Mouse (Mus musculus) embryo, embryonic 10.5 days (tissue): Measurements from ENCODE around the gene Ell3.
"Not testable (repeated sequence)": the region's sequence is repeated elsewhere in the genome, so short reads cannot be mapped to it uniquely, and the experiment has no call there.

Experiments
- DNase-seq: peaks from one replicate; pipeline ENCODE4 v3.0.0-alpha.2; 2015; ENCODE audit warnings: low spot score

The Ell3 gene

GRCm38 (mm10) chr2:121444178-121444577 is at the start of gene Ell3:
TSS of gene Ell3 (minus strand) at chr2:121444278.
- no peak for DNase-seq

GRCm38 (mm10) chr2:121484403-121484802 is 40.3 kb upstream of the Ell3 start:
- not testable (repeated sequence) for DNase-seq

- no peak for DNase-seq
These were observed 39.5 kb upstream of the Ell3 start for GRCm38 (mm10) chr2:121483576-121483975.

- not testable (repeated sequence) for DNase-seq
These were observed 36.8 kb upstream of the Ell3 start for GRCm38 (mm10) chr2:121480916-121481315.

GRCm38 (mm10) chr2:121480498-121480897 is 36.4 kb upstream of the Ell3 start:
- peak; percentile 36 for DNase-seq

- DNase-seq, result no peak
These were observed 33.6 kb upstream of the Ell3 start for GRCm38 (mm10) chr2:121477491-121478266.

GRCm38 (mm10) chr2:121475306-121475705 is 31.2 kb upstream of the Ell3 start:
- not testable (repeated sequence) for DNase-seq

- no peak for DNase-seq
These were observed 30.1 kb upstream of the Ell3 start for GRCm38 (mm10) chr2:121474180-121474535.

GRCm38 (mm10) chr2:121473301-121474179 is 29.5 kb upstream of the Ell3 start, which contains the start of gene Mfap1b:
TSS of gene Mfap1b (minus strand) at chr2:121474067.
- peak; percentile 94 for DNase-seq

- not testable (repeated sequence) for DNase-seq
These were observed 28.7 kb upstream of the Ell3 start for GRCm38 (mm10) chr2:121472783-121473182.

- not testable (repeated sequence) for DNase-seq
These were observed 24.9 kb upstream of the Ell3 start for GRCm38 (mm10) chr2:121468982-121469381.

- DNase-seq, result no peak
These were observed 16.0 kb upstream of the Ell3 start for GRCm38 (mm10) chr2:121460071-121460470.

GRCm38 (mm10) chr2:121456692-121457642 is 12.9 kb upstream of the Ell3 start, which contains the start of gene Serinc4:
TSS of gene Serinc4 (minus strand) at chr2:121456781.
- DNase-seq, result peak; percentile 93

- no peak for DNase-seq
These were observed 11.5 kb upstream of the Ell3 start for GRCm38 (mm10) chr2:121455534-121455933.

GRCm38 (mm10) chr2:121453917-121454316 is 9.8 kb upstream of the Ell3 start:
- DNase-seq, result no peak

GRCm38 (mm10) chr2:121452990-121453389 is 8.9 kb upstream of the Ell3 start, which contains the start of gene Hypk:
TSS of gene Hypk (plus strand) at chr2:121453290.
- no peak for DNase-seq

- no peak for DNase-seq
These were observed 8.3 kb upstream of the Ell3 start for GRCm38 (mm10) chr2:121452361-121452760.

- DNase-seq, result peak; percentile 40
These were observed 6.0 kb upstream of the Ell3 start for GRCm38 (mm10) chr2:121450093-121450492.

- no peak for DNase-seq
These were observed 5.5 kb upstream of the Ell3 start for GRCm38 (mm10) chr2:121449545-121450011.

GRCm38 (mm10) chr2:121448739-121449535 is 4.9 kb upstream of the Ell3 start, which contains the start of gene Serf2:
TSS of gene Serf2 (plus strand) at chr2:121449195.
- peak; percentile 99 for DNase-seq
